Mouse (Mus musculus) brain, embryonic 14.5 days (tissue): Measurements from ENCODE around the gene 9130213A22Rik.

Experiments
- CTCF ChIP-seq: fragments of 200-500 bp; IDR thresholded peaks from 2 replicates; pipeline ENCODE4 v1.5.1; 2012; ENCODE audit warnings: inconsistent platforms, mild to moderate bottlenecking, moderate library complexity, borderline replicate concordance; ENCODE audit not compliant: insufficient read depth, insufficient read length; ENCODE audit errors: extremely low read depth
- POLR2A ChIP-seq: fragments of 200-500 bp; IDR thresholded peaks from 2 replicates; pipeline ENCODE4 v1.6.1; 2012; ENCODE audit warnings: mild to moderate bottlenecking, inconsistent platforms, borderline replicate concordance; ENCODE audit not compliant: poor library complexity, insufficient read depth, insufficient read length, severe bottlenecking; ENCODE audit errors: extremely low read depth

DNA sequence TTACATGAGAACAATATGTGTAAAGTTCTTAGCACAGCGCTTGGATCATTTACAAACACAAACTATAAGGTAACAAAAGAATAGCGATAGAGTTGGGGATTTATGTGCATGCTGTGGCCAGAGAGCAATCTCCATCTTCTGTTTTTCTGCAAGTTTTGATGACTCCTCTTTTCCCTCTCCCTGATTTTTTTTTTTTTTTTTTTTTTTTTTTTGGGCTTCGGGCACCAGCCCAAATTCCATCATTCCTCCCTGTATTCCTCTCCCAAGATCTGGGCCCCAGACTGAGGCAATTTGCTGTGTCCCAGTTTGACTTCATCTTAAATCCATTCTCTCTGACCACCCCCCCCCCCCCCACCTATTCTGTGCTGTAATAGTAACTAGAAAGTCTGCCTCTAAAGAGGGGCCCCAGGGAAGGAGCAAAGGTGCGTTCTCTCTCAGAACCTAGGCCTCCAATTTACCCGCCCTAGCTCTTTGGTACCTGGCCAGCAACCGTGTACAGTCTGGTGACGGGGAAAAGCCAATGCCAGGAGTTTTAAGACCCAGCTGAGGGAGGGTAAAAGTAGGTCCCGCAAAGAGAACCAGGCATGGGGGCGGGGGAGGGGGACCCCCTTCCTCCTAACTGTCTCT, 25.9 kb downstream of the 9130213A22Rik start:
- TF ChIP-seq CTCF (no peak), POLR2A (no peak)
